Mouse (Mus musculus) small intestine, adult 2 months (tissue): ENCODE results near the gene Ccdc157.

ENCODE experiments used
- CTCF ChIP-seq: fragments of 200-500 bp; IDR thresholded peaks from 2 replicates; pipeline ENCODE4 v1.5.1; 2012; ENCODE audit warnings: low read depth, mild to moderate bottlenecking, control low read depth, inconsistent platforms, low read length, moderate library complexity, mixed read lengths; ENCODE audit not compliant: insufficient replicate concordance, insufficient read length; ENCODE audit errors: extremely low read depth
- POLR2A ChIP-seq: fragments of 200-500 bp; IDR thresholded peaks from 2 replicates; pipeline ENCODE4 v1.6.1; 2012; ENCODE audit warnings: low read depth, mild to moderate bottlenecking, control low read depth, inconsistent platforms, low read length, moderate library complexity

DNA sequence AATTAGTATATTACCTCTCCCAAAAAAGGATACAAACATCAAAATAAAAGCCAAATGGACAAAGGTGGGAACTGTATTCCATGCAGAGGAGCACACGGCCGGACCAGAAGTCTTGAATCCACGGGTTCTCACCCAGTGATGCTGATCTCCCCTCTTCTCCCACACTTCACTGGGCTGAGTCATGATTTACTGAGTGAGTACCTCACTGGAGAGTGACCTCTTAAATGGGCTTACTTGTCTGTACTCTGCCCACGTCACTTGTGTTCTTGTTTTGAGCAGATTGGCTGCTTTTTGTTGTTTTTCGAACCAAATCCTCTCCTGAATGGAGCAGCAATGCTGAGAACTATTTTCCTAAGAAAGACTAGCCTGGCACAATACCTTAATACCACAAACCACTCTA, 55.1 kb downstream of the Ccdc157 start:
- TF ChIP-seq CTCF = no peak
- TF ChIP-seq POLR2A = no peak
